Mouse (Mus musculus) hindbrain, embryonic 14.5 days (tissue): Measurements from ENCODE around the gene Fgf2. TPM values are rescaled to one million over a fixed set of nuclear protein-coding genes. Genes with fewer than 3 reads are reported as not detected.

ENCODE experiments used
- ATAC-seq: fragments of 200-750 bp; cut with Nextera tagmentation; 2 replicates; pipeline ENCODE4 v1.8.0; 2017; ENCODE audit warnings: moderate number of reproducible peaks, mild to moderate bottlenecking, moderate TSS enrichment, moderate library complexity; ENCODE audit not compliant: low FRiP score
- DNase-seq: peaks from one replicate; pipeline ENCODE4 v3.0.0-alpha.2; 2015; ENCODE audit warnings: low spot score
- H3K27ac ChIP-seq: fragments of 300-500 bp; sonication (generic); 2 replicates; pipeline ENCODE4 v1.5.1; 2014; ENCODE audit warnings: mild to moderate bottlenecking, moderate library complexity
- H3K27me3 ChIP-seq: fragments of 300-500 bp; sonication (generic); 2 replicates; pipeline ENCODE4 v1.6.1; 2014; ENCODE audit warnings: mild to moderate bottlenecking, low read length, mixed read lengths; ENCODE audit not compliant: control insufficient read depth, insufficient read depth
- H3K36me3 ChIP-seq: fragments of 300-500 bp; sonication (generic); replicated peaks from 2 replicates; pipeline ENCODE4 v1.6.1; 2014; ENCODE audit not compliant: control insufficient read depth, insufficient read depth
- H3K4me1 ChIP-seq: fragments of 300-500 bp; sonication (generic); replicated peaks from 2 replicates; pipeline ENCODE4 v1.6.1; 2014; ENCODE audit warnings: antibody characterized with exemption, low read length, mixed read lengths; ENCODE audit not compliant: control insufficient read depth, insufficient read depth
- H3K4me2 ChIP-seq: fragments of 300-500 bp; sonication (generic); replicated peaks from 2 replicates; pipeline ENCODE4 v1.6.1; 2014; ENCODE audit warnings: mild to moderate bottlenecking, moderate library complexity
- H3K4me3 ChIP-seq: fragments of 300-500 bp; sonication (generic); replicated peaks from 2 replicates; pipeline ENCODE4 v1.5.1; 2014; ENCODE audit warnings: mild to moderate bottlenecking, low read length
- H3K9ac ChIP-seq: fragments of 300-500 bp; sonication (generic); 2 replicates; pipeline ENCODE4 v1.6.1; 2014
- H3K9me3 ChIP-seq: fragments of 300-500 bp; sonication (generic); 2 replicates; pipeline ENCODE4 v1.6.1; 2016; ENCODE audit warnings: low read length; ENCODE audit not compliant: control insufficient read depth
- WGBS: fragments of 180-500 bp; shearing (Covaris S2); extraction: QIAGEN DNeasy Blood & Tissue Kit; methylation state at CpG from one replicate; pipeline ENCODE4 v1.1.7; 2014; 5-methylcytosine and 5-hydroxymethylcytosine counted together
- polyA plus RNA-seq: library from polyadenylated mRNA; unstranded; fragments of >200 nt; fragmentation: Nextera tagmentation; extraction: Ambion mirVana; gene quantifications from 2 replicates; pipeline ENCODE4 v1.2.1, GENCODE M21; 2014

The Fgf2 gene
- polyA plus RNA-seq, 1 experiment from 2014 or later: 1.5 TPM

DNA sequence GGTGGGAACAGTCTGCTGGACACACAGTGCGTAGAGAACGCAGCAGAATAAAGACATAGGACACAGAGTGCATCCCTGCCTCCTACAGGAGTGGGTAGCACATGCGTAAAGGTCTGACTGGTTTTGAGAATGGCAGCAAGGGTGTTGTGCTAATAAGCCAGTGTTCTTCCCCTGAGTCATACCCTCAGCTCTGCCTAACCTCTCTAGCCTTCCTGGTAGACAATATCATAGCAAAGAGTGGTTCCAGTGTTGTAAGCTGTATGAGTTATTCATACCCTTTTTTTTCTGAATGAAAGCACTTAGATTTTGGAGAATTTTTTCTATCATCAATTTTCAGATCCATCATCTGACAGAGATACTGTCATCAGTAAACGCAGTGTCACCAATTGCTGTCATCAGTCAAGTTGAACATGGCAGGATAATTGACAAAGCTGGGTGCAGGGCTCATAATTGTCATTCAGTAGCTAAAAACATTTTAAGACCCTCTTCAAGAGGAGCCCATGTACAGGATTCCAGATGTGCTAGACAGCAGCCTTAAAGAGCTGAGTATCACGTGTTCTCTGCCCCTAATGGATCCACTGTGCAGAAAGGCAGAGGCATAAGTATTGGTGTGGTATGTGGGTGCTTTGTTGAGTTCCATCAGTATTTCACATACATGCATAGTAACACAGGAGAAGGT is 48.9 kb downstream of the Fgf2 start:
- Histone ChIP-seq H3K27me3 (no peaks in the 10 kb centered on the region), H3K27ac (no peak overlapping the region), H3K4me3 (no peak overlapping the region), H3K4me2 (no peak overlapping the region), H3K9ac (no peak overlapping the region), H3K36me3 (no peaks in the 10 kb centered on the region), H3K9me3 (no peaks in the 10 kb centered on the region), H3K4me1 (no peaks in the 10 kb centered on the region)
- WGBS: 91% methylated on average over 5 of the region's 5 CpGs
- ATAC-seq (no peak), DNase-seq (no peak)

DNA sequence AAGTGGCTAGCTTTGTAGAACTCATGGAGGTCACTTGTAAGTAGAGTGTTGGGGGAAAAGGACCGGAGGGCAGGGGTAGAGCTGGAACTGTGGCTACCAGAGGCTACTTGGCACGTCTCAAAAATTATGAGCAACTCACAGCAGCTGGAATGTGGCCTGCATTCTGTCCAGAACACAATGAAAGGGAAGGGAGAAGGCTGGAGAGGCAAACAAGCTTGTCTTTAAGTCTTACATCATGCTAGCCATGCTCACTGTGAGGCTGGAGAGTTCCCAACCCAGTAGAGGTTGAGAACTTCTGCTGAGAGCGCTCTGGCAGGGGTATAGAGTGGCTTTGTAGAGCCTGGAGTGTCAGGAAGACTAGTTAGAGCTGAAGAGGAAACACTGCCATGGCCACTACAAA is 49.5 kb downstream of the Fgf2 start:
- Histone ChIP-seq H3K27me3 (no peaks in the 10 kb centered on the region), H3K4me3 (no peak overlapping the region), H3K4me1 (no peaks in the 10 kb centered on the region), H3K36me3 (no peaks in the 10 kb centered on the region), H3K9me3 (no peaks in the 10 kb centered on the region), H3K4me2 (no peak overlapping the region), H3K27ac (no peak overlapping the region), H3K9ac (no peak overlapping the region)
- ATAC-seq (no peak), DNase-seq (no peak)
- WGBS: 76% methylated on average over 3 of the region's 3 CpGs

DNA sequence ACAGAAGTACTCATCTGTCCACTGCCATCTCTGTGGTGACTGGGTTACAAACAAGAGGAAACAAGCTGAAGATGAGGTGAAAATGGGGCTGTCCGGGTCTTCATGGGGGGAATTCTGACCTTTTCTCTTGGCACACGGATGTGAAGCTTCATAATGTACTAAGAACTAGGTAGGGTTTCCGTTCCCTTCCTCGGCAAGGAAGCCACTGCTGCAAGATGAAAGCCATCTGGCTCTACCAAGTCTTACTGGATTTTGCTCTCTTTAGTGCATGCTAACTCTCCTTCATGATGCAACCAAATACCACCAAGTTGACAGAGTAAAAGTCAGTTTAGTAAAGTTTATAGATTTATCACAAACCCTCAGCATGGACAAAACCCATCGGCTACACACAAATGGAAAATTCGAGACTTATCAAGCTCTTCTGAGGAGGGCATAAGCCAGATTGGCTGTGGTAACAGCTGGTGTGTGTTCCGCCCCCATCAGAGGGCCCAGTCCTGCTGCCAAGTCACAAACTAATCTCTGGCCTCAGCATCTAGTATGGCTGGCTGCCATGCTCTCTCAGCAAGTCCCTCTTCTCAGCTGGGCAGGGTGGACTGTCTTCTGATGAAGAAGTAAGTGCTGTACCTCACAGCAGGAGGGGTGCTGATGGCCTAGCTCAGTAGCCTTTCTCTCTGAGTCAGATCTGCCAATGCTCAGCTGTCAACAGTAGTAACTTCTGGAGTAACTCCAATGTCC is 50.7 kb downstream of the Fgf2 start:
- H3K9ac ChIP-seq: no peak overlapping the region
- peak; percentile 26 for DNase-seq
- H3K27me3 ChIP-seq: no peaks in the 10 kb centered on the region
- no peaks in the 10 kb centered on the region for H3K36me3 ChIP-seq
- H3K4me1 ChIP-seq: no peaks in the 10 kb centered on the region
- WGBS: 85% methylated on average over 7 of the region's 7 CpGs
- no peak overlapping the region for H3K27ac ChIP-seq
- ATAC-seq: peak; percentile 43; the same call in 1 of the 2 replicates
- no peaks in the 10 kb centered on the region for H3K9me3 ChIP-seq
- no peak overlapping the region for H3K4me3 ChIP-seq
- no peak overlapping the region for H3K4me2 ChIP-seq

DNA sequence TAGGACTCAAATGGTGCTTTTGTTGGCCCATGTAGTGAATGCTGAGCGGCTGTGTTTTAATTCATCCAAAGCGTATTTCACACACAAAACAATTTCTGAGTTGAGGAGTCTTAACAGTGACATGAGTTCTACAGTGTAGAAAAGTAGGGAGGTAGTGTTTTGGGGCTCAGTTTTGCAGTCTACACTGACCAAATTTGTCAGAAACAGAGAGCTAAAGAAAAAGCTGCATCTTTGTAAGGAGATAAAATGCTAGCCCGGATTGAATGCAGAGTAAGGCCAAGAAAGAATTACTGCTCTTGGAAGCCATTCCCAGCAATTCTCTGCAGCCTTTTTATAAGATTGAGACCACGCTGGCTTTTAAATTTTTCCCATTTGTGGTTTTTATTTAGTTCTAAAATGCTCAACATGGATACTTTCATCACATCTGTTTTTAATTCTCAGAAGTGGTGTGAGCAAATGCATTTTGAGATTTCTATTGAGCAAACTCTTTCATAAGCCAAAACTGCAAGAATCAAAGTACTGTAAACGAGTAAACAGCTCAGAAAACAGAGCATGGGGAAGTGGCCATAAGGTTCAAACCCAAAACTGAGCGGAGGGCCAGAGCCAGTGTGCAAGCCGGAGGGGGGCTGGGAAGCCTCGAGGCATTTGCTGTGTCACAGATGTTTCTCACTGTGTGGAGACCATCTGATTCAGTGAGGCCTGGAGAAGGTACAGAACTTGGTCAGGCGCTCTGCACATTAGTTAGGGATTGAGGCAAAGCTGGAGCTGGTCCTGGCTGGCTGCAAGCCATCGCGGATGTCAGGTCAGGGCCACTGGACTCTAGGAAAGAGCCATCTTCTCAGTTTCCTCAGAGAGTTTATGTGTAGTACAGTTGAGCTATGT is 53.8 kb downstream of the Fgf2 start:
- Histone ChIP-seq H3K4me2 (no peak overlapping the region), H3K9me3 (no peaks in the 10 kb centered on the region), H3K27ac (no peak overlapping the region), H3K36me3 (no peaks in the 10 kb centered on the region), H3K4me1 (no peaks in the 10 kb centered on the region), H3K4me3 (no peak overlapping the region), H3K27me3 (no peaks in the 10 kb centered on the region), H3K9ac (no peak overlapping the region)
- ATAC-seq: no peak
- 82% methylated on average over 11 of the region's 11 CpGs for WGBS
- no peak for DNase-seq

DNA sequence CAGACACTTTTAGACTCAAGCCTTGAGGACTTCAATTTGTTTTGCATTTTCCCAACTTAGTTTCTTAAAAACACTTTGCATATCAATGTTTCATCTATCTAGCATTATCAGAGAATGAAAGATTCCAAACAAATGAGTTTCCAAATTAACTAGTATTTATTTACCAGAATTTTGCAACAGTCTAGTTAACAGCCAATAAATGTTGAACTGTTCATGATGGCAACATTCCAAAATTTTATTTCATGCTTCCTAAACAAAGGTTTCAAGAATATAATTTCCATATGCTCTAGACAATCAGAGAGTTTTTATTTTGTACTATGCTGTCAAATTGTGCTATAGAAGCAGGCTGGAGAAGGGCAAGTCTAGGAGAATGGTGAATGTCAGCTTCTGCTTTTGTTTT is 59.5 kb downstream of the Fgf2 start:
- no peak overlapping the region for H3K27ac ChIP-seq
- H3K4me2 ChIP-seq: no peak overlapping the region
- H3K27me3 ChIP-seq: no peaks in the 10 kb centered on the region
- no peak overlapping the region for H3K9ac ChIP-seq
- no peak for ATAC-seq
- no peaks in the 10 kb centered on the region for H3K36me3 ChIP-seq
- H3K4me1 ChIP-seq: no peaks in the 10 kb centered on the region
- H3K4me3 ChIP-seq: no peak overlapping the region
- DNase-seq: no peak
- no peaks in the 10 kb centered on the region for H3K9me3 ChIP-seq

DNA sequence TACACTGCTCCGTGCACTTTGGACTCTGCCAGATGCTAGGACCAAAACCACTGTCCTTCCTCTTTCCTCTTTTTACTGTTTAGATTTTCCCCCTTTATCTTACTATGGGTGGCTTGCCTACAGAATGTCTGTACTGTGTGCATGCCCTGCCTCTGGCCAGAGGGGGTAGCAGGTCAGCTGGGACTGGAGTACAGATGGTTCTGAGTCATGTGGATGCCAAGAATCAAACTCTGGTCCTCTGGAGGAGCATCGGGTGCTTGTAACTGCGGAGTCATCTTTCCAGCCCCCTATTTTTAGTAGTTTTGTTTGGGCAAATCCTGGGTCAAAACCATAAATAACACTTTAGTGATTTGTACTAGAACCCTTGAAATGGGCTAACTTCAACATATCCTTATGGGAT is 65.3 kb downstream of the Fgf2 start:
- Histone ChIP-seq H3K36me3 (no peaks in the 10 kb centered on the region), H3K27me3 (no peaks in the 10 kb centered on the region), H3K27ac (no peak overlapping the region), H3K4me2 (no peak overlapping the region), H3K4me1 (peaks cover 5% of the 10 kb centered on the region), H3K9ac (no peak overlapping the region), H3K9me3 (no peaks in the 10 kb centered on the region), H3K4me3 (no peak overlapping the region)
- DNase-seq (no peak), ATAC-seq (no peak)
- 89% methylated on average over 3 of the region's 3 CpGs for WGBS

DNA sequence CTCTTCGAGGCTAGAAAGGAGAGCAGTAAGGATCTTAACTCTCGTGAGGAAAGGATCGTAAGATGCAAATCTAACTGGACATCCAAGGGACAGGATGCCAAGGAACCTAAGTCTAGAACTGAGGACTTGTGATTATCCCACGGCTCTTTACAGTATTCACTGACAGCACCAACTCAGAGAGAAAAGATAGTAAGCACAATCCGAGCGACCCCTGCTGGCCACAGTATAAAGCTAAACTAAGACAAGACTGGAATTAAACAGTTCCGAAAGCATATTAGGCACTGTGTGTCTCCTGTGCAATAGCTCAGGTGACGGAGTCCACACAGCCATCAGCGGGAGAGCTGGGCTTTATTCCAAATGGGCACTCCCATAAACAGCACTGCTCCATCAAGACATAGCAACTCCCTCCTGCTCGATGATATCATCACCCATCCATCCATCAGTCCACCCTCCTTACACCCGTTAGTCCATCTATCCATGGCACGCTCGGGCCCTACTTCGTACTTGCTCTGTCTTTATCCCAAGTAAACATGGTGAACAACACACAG is 66.3 kb downstream of the Fgf2 start:
- Histone ChIP-seq H3K4me2 (no peak overlapping the region), H3K36me3 (no peaks in the 10 kb centered on the region), H3K4me3 (no peak overlapping the region), H3K9me3 (no peaks in the 10 kb centered on the region), H3K9ac (no peak overlapping the region), H3K27ac (no peak overlapping the region), H3K27me3 (no peaks in the 10 kb centered on the region), H3K4me1 (peaks cover 9% of the 10 kb centered on the region)
- ATAC-seq: 0 out of 2 replicates have a peak, but pooled peaks have one; percentile 6
- 56% methylated on average over 14 of the region's 14 CpGs for WGBS
- DNase-seq: peak; percentile 78

DNA sequence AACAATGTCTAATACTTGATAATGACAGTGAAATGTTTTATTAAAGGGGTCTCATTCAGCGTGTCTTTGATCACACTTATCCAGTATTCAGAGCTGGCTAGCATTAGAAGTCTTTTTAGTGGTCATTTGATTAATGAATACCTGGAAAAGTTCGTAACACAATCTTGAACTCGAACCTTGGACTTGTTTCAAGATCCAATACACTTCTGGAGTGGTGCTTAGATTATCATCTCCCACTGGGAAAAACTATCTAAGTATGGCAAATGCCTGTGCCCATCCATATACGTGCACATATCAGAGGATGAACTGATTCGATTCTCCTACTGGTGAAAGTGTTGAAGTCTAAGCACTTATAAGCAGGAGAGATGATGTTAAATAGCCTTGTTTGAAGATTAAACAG is 70.2 kb downstream of the Fgf2 start:
- H3K4me1 ChIP-seq: peaks cover 18% of the 10 kb centered on the region
- H3K4me3 ChIP-seq: peak overlapping the region; percentile 98
- 76% methylated on average over 5 of the region's 5 CpGs for WGBS
- H3K9me3 ChIP-seq: no peaks in the 10 kb centered on the region
- no peaks in the 10 kb centered on the region for H3K36me3 ChIP-seq
- no peak for DNase-seq
- H3K4me2 ChIP-seq: peak overlapping the region; percentile 86
- ATAC-seq: no peak
- H3K9ac ChIP-seq: peak overlapping the region; percentile 74
- no peaks in the 10 kb centered on the region for H3K27me3 ChIP-seq
- H3K27ac ChIP-seq: no peak overlapping the region

DNA sequence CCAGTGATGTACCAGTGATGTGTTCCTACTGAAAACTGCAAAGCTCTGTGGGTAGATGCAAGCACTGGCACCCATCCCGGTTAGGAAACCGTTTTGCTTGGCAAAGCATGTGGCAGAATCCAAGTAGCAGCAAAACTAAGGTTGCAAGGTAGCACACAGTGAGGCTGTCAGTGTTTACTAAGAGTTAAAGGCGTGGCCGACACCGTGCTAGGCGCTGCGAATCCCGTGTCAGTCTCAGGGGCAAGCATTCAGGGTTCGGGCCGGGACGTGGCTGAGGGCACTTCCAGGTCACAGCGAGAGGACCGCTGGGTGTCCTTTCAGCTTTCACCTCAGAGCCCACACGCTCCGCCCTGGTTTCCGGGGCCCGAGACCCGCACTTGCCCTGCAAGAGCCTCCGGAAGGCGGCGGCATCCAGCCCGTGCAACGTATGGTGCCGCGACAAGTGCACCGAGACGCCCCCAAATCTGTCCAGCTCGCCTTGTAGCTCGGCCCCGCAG is 70.9 kb downstream of the Fgf2 start:
- Histone ChIP-seq H3K27me3 (no peaks in the 10 kb centered on the region), H3K36me3 (no peaks in the 10 kb centered on the region), H3K4me2 (peak overlapping the region; percentile 86), H3K9me3 (no peaks in the 10 kb centered on the region), H3K4me3 (peak overlapping the region; percentile 98), H3K4me1 (peaks cover 18% of the 10 kb centered on the region), H3K9ac (peak overlapping the region; percentile 74), H3K27ac (peak overlapping the region; percentile 89)
- ATAC-seq (no peak), DNase-seq (peak; percentile 44)
- under 1% methylated on average over 30 of the region's 30 CpGs for whole genome bisulfite sequencing
